Mouse (Mus musculus): ENCODE results near the gene St8sia2. TPM values are rescaled to one million over a fixed set of nuclear protein-coding genes. Genes with fewer than 3 reads are reported as not detected.
"Not testable (repeated sequence)": the region's sequence is repeated elsewhere in the genome, so short reads cannot be mapped to it uniquely, and the experiment has no call there.

St8sia2 gene
- total RNA-seq, 1 experiment from 2014 or later = 1.0 TPM

- DNase-seq = not testable (repeated sequence)
Measured at GRCm38 (mm10) chr7:73972157-73972556, 41.3 kb downstream of the St8sia2 start.

DNA sequence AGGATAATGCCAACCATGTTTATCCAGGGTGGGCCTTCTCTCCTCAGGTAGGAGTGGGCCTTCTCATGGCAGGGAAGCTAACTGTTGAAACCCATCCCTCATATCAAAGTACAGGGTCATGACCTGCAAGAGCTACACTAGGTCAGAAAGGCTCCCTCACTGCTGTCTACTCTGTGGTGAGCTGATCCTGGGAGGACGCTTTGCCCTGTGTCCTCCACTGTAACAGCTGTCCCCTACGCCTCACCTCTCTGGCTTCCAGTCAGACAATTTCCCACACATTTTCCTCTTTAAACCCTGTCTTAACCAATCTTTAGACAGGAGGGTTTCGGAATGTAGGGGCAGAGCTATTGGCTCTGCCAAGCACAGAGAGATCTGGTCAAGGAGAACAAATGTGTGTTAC is 48.3 kb downstream of the St8sia2 start:
- no peak for DNase-seq

DNA sequence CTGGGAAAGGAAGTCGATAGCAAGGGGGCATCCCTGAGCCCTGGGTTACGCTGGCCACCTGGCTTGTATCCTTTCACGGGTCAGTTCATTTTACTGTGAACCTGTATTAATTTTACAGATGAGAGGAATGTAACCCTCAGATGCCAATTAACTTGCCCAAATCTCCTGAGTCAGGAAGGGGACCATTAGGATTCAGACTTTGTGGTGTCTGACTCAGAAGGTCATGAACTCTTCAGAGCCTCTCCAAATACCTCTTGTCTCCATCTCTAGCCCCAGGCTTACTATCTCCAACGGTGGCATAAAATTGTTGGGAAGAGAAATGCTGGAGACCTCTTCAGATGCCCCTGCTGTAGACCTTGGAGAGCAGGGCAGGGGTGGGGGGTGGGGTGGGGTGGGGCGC is 51.1 kb downstream of the St8sia2 start:
- no peak for DNase-seq

DNA sequence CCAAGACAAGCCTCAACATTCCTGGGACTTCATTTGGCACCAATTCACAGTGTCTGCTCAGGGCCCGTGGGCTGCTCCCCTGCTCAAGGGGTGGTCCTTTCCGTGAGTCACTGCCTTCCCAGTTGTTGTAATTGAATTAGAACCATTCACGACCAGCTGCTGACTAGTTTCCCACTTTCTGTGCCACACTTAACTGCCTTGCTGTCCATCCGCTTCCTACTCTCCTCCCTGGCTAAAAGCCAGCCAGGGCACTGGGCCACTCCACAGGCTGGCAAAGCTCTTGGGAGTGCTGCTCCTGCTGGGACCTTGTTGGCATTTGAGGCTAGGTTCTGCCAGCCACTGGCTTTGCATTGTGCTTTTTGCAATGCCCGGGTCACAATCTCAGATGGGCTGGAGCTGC is 59.0 kb downstream of the St8sia2 start:
- peak; percentile 79 for DNase-seq

DNA sequence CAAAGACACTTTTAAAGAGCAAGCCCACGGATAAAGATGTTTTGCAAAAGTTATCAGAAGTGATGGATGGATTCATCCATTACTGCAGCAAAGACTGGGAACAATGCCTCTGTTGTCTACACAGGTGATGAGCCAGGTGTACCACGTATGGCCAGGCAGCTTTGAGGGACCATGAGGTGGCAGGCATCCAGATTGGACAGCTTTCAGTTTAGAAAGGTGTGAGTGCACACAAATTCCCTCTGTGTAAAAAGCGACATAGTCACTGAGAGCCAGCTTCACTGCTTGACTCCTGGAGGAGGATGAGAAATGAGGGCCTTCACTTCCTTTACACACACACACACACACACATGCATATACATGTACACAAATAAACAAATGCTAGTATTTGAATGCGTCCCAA is 60.4 kb downstream of the St8sia2 start:
- DNase-seq = no peak

- peak; percentile 57 for DNase-seq
Measured at GRCm38 (mm10) chr7:73941640-73942039, 71.8 kb downstream of the St8sia2 start.

DNA sequence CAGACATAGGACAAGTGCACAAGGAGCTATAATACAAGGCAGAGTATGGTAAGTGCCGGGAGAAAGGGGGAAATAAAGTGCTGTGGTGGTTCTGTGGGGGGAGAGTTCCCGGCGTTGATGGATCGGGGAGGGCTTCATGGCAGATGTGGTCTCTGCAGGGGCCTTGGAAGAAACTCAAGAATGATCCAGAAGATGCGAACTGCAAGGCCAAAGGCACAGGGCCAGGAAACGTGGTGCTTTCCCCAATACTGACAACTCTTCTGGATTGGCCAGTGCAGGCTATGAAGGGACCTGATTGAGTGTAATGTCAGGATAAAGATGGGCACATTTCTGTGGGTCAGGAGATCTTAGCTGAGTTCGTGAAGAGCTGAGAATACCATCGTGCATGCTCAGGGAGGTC is 74.3 kb downstream of the St8sia2 start:
- no peak for DNase-seq

DNA sequence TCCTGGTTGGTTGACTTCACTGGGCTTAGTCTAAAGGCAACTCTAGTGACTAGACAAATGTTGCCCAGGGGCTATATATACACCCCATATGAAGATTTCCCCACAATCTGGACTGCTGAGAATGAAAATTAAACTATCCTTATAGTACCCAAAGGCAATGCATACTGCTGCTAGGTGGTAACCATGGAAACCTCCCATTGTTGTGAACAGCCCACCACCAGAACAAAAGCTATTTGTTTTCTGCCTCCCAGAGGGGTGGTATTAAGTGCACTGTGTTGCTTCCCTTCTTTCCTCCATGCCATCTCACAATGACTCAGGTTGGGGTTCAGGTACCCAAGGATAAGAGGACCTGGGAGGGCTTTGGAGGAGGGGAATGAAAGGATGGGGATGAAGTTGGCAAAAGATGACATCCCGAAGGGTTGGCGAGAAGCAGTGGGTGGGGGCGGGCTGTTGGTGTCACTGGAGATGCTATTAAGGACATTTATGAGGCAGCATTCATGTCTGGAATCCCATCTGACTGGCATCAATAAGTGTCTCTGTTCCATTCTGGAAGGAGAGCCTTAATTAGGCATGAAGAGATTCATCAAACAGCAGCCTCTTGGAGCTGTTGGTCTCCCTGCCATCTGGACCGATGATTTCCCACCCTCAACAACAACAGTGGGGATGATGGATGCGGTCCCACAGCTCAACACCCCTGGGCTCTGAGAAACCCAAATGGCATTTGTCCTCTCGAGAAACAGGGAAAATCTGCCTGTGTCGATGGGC is 75.3 kb downstream of the St8sia2 start:
- no peak for DNase-seq

GRCm38 (mm10) chr7:73936119-73936518 is 77.4 kb downstream of the St8sia2 start:
- no peak for DNase-seq

GRCm38 (mm10) chr7:73935703-73936102 is 77.8 kb downstream of the St8sia2 start:
- DNase-seq = no peak

- no peak for DNase-seq
Measured at GRCm38 (mm10) chr7:73933036-73933435, 80.5 kb downstream of the St8sia2 start.

- no peak for DNase-seq
Measured at GRCm38 (mm10) chr7:73920921-73921485, 92.5 kb downstream of the St8sia2 start.

- no peak for DNase-seq
Measured at GRCm38 (mm10) chr7:73917633-73918311, 95.7 kb downstream of the St8sia2 start.

- no peak for DNase-seq
Measured at GRCm38 (mm10) chr7:73911899-73912298, 101.6 kb downstream of the St8sia2 start.

- DNase-seq = no peak
Measured at GRCm38 (mm10) chr7:73910843-73911242, 102.6 kb downstream of the St8sia2 start.

- no peak for DNase-seq
Measured at GRCm38 (mm10) chr7:73909432-73910205, 103.9 kb downstream of the St8sia2 start.

- DNase-seq = no peak
Measured at GRCm38 (mm10) chr7:73894506-73894905, 119.0 kb downstream of the St8sia2 start.

GRCm38 (mm10) chr7:73891830-73892229 is 121.7 kb downstream of the St8sia2 start:
- no peak for DNase-seq

DNA sequence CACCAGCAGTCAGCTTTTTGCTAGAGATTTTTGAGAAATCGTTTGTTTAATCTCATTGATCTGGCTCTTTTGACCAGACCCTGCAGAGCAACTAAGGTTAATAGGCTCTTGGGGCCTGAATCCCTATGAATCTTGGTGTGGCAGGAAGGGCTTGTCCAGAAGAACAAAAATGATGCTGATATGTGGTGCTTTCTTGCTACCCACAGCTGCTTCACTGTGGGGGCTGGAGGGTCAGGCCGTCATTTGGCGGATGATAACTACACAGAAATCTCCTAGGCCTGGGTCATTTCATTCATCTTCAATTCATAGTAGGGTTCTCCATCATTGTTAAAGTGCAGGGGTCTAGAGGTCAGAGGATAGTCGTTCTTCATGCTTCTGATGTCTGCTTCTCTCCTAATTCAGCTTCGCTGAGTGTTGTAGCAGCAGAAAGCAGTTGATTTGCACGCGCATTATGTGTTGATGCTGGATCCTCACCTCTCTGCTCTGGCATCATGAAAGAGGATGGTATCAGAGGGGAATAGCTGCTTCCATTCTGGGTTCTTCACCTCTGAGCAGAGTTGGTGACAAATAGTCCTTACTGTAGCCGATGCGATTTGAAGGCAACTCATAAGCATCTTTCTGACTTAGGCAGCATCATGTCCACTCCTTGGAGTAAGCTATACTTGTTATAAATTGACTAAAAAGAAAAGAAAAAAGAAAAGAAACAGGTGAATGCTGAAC is 122.4 kb downstream of the St8sia2 start:
- no peak for DNase-seq

GRCm38 (mm10) chr7:73890466-73890865 is 123.0 kb downstream of the St8sia2 start:
- DNase-seq = no peak
